Mouse (Mus musculus): ENCODE measurements around the gene Itgb2.

- TF ChIP-seq CTCF (IDR thresholded peaks at IDR 0.05; ENCODE audit: extremely low read depth, insufficient read depth, insufficient read length, insufficient replicate concordance): no peak
- TF ChIP-seq POLR2A (IDR thresholded peaks at IDR 0.05; ENCODE audit: low read depth, low read length): no peak
These were observed 1.3 kb downstream of the Itgb2 start for GRCm38 (mm10) chr10:77531026-77532019.

All from spleen, adult 2 months (tissue).